Mouse (Mus musculus) splenic B cell, adult 2 months (primary cell): Measurements from ENCODE around the gene Asap3.

Experiments
- DNase-seq: peaks from one replicate; pipeline ENCODE4 v3.0.0-alpha.2; 2011; ENCODE audit warnings: low read depth, low spot score
- H3K27me3 ChIP-seq: 2 replicates; pipeline ENCODE4 v1.6.1; 2012; ENCODE audit warnings: mild to moderate bottlenecking, low read length, moderate library complexity, mixed read lengths; ENCODE audit not compliant: control insufficient read depth, poor library complexity, insufficient read depth, severe bottlenecking
- H3K36me3 ChIP-seq: 2 replicates; pipeline ENCODE4 v1.6.1; 2012; ENCODE audit warnings: mild to moderate bottlenecking, low read length, moderate library complexity, mixed read lengths; ENCODE audit not compliant: control insufficient read depth, poor library complexity, insufficient read depth, severe bottlenecking

The Asap3 gene

GRCm38 (mm10) chr4:136206033-136206893 lies at the start of gene Asap3:
TSS of gene Asap3 (plus strand) at chr4:136206365.
- Histone ChIP-seq H3K27me3 (no peaks in the 10 kb centered on the region), H3K36me3 (no peaks in the 10 kb centered on the region)
- DNase-seq = peak; percentile 91

- no peaks in the 10 kb centered on the region for H3K36me3 ChIP-seq
- no peak for DNase-seq
- H3K27me3 ChIP-seq = no peaks in the 10 kb centered on the region
Observed at GRCm38 (mm10) chr4:136158498-136158897, 47.7 kb upstream of the Asap3 start.

- DNase-seq = peak; percentile 92
- no peaks in the 10 kb centered on the region for H3K27me3 ChIP-seq
- H3K36me3 ChIP-seq = no peaks in the 10 kb centered on the region
Observed at GRCm38 (mm10) chr4:136159802-136160397, 46.3 kb upstream of the Asap3 start.

GRCm38 (mm10) chr4:136163448-136163847 lies 42.7 kb upstream of the Asap3 start:
- Histone ChIP-seq H3K27me3 (no peaks in the 10 kb centered on the region), H3K36me3 (no peaks in the 10 kb centered on the region)
- DNase-seq = peak; percentile 92

- Histone ChIP-seq H3K36me3 (no peaks in the 10 kb centered on the region), H3K27me3 (no peaks in the 10 kb centered on the region)
- no peak for DNase-seq
Observed at GRCm38 (mm10) chr4:136164981-136165380, 41.2 kb upstream of the Asap3 start.

- H3K27me3 ChIP-seq = no peaks in the 10 kb centered on the region; the same call in 1 of the 2 replicates
- no peaks in the 10 kb centered on the region for H3K36me3 ChIP-seq
- DNase-seq = no peak
Observed at GRCm38 (mm10) chr4:136167701-136168100, 38.5 kb upstream of the Asap3 start.

- no peaks in the 10 kb centered on the region for H3K36me3 ChIP-seq
- no peak for DNase-seq
- no peaks in the 10 kb centered on the region; the same call in 1 of the 2 replicates for H3K27me3 ChIP-seq
Observed at GRCm38 (mm10) chr4:136170401-136170800, 35.8 kb upstream of the Asap3 start.

- Histone ChIP-seq H3K27me3 (no peaks in the 10 kb centered on the region; the same call in 1 of the 2 replicates), H3K36me3 (no peaks in the 10 kb centered on the region)
- no peak for DNase-seq
Observed at GRCm38 (mm10) chr4:136171455-136171854, 34.7 kb upstream of the Asap3 start.

GRCm38 (mm10) chr4:136172011-136172541 lies 34.1 kb upstream of the Asap3 start, which contains the start of gene E2f2:
TSS of gene E2f2 (plus strand) at chr4:136172394.
- Histone ChIP-seq H3K27me3 (no peaks in the 10 kb centered on the region; the same call in 1 of the 2 replicates), H3K36me3 (no peaks in the 10 kb centered on the region)
- peak; percentile 86 for DNase-seq

GRCm38 (mm10) chr4:136172542-136173209 lies 33.5 kb upstream of the Asap3 start:
- peak; percentile 38 for DNase-seq
- Histone ChIP-seq H3K27me3 (no peaks in the 10 kb centered on the region; the same call in 1 of the 2 replicates), H3K36me3 (no peaks in the 10 kb centered on the region)

- no peaks in the 10 kb centered on the region for H3K36me3 ChIP-seq
- peak; percentile 32 for DNase-seq
- no peaks in the 10 kb centered on the region; the same call in 1 of the 2 replicates for H3K27me3 ChIP-seq
Observed at GRCm38 (mm10) chr4:136173210-136173715, 32.9 kb upstream of the Asap3 start.

- no peaks in the 10 kb centered on the region; the same call in 1 of the 2 replicates for H3K27me3 ChIP-seq
- no peak for DNase-seq
Observed at GRCm38 (mm10) chr4:136174216-136175193, 31.7 kb upstream of the Asap3 start.

GRCm38 (mm10) chr4:136176022-136176552 lies 30.1 kb upstream of the Asap3 start:
- DNase-seq = no peak
- Histone ChIP-seq H3K36me3 (no peaks in the 10 kb centered on the region), H3K27me3 (no peaks in the 10 kb centered on the region; the same call in 1 of the 2 replicates)

More at GRCm38 (mm10) chr4:136174216-136175193, 31.7 kb upstream of the Asap3 start:
- H3K36me3 ChIP-seq = no peaks in the 10 kb centered on the region
